Mouse (Mus musculus): ENCODE results near the gene Tm2d3. TPM values are rescaled to one million over a fixed set of nuclear protein-coding genes. Genes with fewer than 3 reads are reported as not detected.
A peak's percentile ranks its signal among the peaks of the same experiment; 100 is the strongest.

The Tm2d3 gene
- polyA plus RNA-seq, 1 experiment from 2014 or later, result 65.9 TPM

GRCm38 (mm10) chr7:65691929-65692605 is 1.1 kb downstream of the Tm2d3 start:
- Histone ChIP-seq H3K4me1 (replicated peaks; ENCODE audit: control insufficient read depth, insufficient read depth, low read length) (peaks cover 6% of the 10 kb centered on the region; the same call in 1 of the 2 replicates), H3K9me3 (ENCODE audit: control insufficient read depth, low read length) (no peaks in the 10 kb centered on the region), H3K27me3 (ENCODE audit: control insufficient read depth, insufficient read depth, low read length) (no peaks in the 10 kb centered on the region), H3K36me3 (ENCODE audit: control insufficient read depth, insufficient read depth, low read length) (no peaks in the 10 kb centered on the region), H3K27ac (ENCODE audit: low read depth, low read length) (no peak overlapping the region), H3K4me2 (ENCODE audit: low read depth, low read length, severe bottlenecking) (no peak overlapping the region), H3K9ac (ENCODE audit: low read length) (no peak overlapping the region), H3K4me3 (ENCODE audit: low read depth, low read length) (no peak overlapping the region)
- WGBS, result 90% methylated on average over 8 of the region's 8 CpGs
- ATAC-seq (replicated peaks; ENCODE audit: low FRiP score) (no peak), DNase-seq (ENCODE audit: low spot score) (no peak)

- peak; percentile 67; the same call in 1 of the 2 replicates for ATAC-seq (replicated peaks; ENCODE audit: low FRiP score)
- H3K27me3 ChIP-seq (ENCODE audit: control insufficient read depth, insufficient read depth, low read length), result no peaks in the 10 kb centered on the region
- no peak for DNase-seq (ENCODE audit: low spot score)
Observed at GRCm38 (mm10) chr7:65692883-65693282, 1.9 kb downstream of the Tm2d3 start.

GRCm38 (mm10) chr7:65693301-65693821 is 2.4 kb downstream of the Tm2d3 start:
- H3K9ac ChIP-seq (ENCODE audit: low read length), result peak overlapping the region; percentile 89
- no peaks in the 10 kb centered on the region for H3K9me3 ChIP-seq (ENCODE audit: control insufficient read depth, low read length)
- H3K4me3 ChIP-seq (ENCODE audit: low read depth, low read length), result peak overlapping the region; percentile 83
- peak overlapping the region; percentile 12; the same call in 1 of the 2 replicates for H3K27ac ChIP-seq (ENCODE audit: low read depth, low read length)
- ATAC-seq (replicated peaks; ENCODE audit: low FRiP score) (peak; percentile 95), DNase-seq (ENCODE audit: low spot score) (peak; percentile 92)
- peak overlapping the region; percentile 73 for H3K4me2 ChIP-seq (ENCODE audit: low read depth, low read length, severe bottlenecking)
- H3K27me3 ChIP-seq (ENCODE audit: control insufficient read depth, insufficient read depth, low read length), result no peaks in the 10 kb centered on the region
- peaks cover 2% of the 10 kb centered on the region; the same call in 1 of the 2 replicates for H3K36me3 ChIP-seq (ENCODE audit: control insufficient read depth, insufficient read depth, low read length)
- WGBS, result under 1% methylated on average over 52 of the region's 52 CpGs
- peaks cover 6% of the 10 kb centered on the region; the same call in 1 of the 2 replicates for H3K4me1 ChIP-seq (replicated peaks; ENCODE audit: control insufficient read depth, insufficient read depth, low read length)

More at GRCm38 (mm10) chr7:65692883-65693282, 1.9 kb downstream of the Tm2d3 start:
- under 1% methylated on average over 10 of the region's 10 CpGs for WGBS
- H3K36me3 ChIP-seq (ENCODE audit: control insufficient read depth, insufficient read depth, low read length), result peaks cover 2% of the 10 kb centered on the region; the same call in 1 of the 2 replicates
- peak overlapping the region; percentile 89 for H3K9ac ChIP-seq (ENCODE audit: low read length)
- peaks cover 6% of the 10 kb centered on the region; the same call in 1 of the 2 replicates for H3K4me1 ChIP-seq (replicated peaks; ENCODE audit: control insufficient read depth, insufficient read depth, low read length)
- peak overlapping the region; percentile 73 for H3K4me2 ChIP-seq (ENCODE audit: low read depth, low read length, severe bottlenecking)
- H3K9me3 ChIP-seq (ENCODE audit: control insufficient read depth, low read length), result no peaks in the 10 kb centered on the region
- peak overlapping the region; percentile 12; the same call in 1 of the 2 replicates for H3K27ac ChIP-seq (ENCODE audit: low read depth, low read length)
- H3K4me3 ChIP-seq (ENCODE audit: low read depth, low read length), result peak overlapping the region; percentile 83

GRCm38 (mm10) chr7:65696450-65696849 is 5.5 kb downstream of the Tm2d3 start:
- DNase-seq (ENCODE audit: low spot score), result no peak
- WGBS, result 60% methylated on average over 2 of the region's 2 CpGs
- no peak overlapping the region for H3K27ac ChIP-seq (ENCODE audit: low read depth, low read length)
- no peak for ATAC-seq (replicated peaks; ENCODE audit: low FRiP score)
- H3K36me3 ChIP-seq (ENCODE audit: control insufficient read depth, insufficient read depth, low read length), result peaks cover 2% of the 10 kb centered on the region; the same call in 1 of the 2 replicates
- H3K9me3 ChIP-seq (ENCODE audit: control insufficient read depth, low read length), result no peaks in the 10 kb centered on the region
- H3K27me3 ChIP-seq (ENCODE audit: control insufficient read depth, insufficient read depth, low read length), result no peaks in the 10 kb centered on the region
- no peak overlapping the region for H3K4me2 ChIP-seq (ENCODE audit: low read depth, low read length, severe bottlenecking)
- no peak overlapping the region for H3K4me3 ChIP-seq (ENCODE audit: low read depth, low read length)
- peaks cover 6% of the 10 kb centered on the region; the same call in 1 of the 2 replicates for H3K4me1 ChIP-seq (replicated peaks; ENCODE audit: control insufficient read depth, insufficient read depth, low read length)
- H3K9ac ChIP-seq (ENCODE audit: low read length), result no peak overlapping the region

- no peak overlapping the region for H3K27ac ChIP-seq (ENCODE audit: low read depth, low read length)
- H3K27me3 ChIP-seq (ENCODE audit: control insufficient read depth, insufficient read depth, low read length), result no peaks in the 10 kb centered on the region
- H3K4me2 ChIP-seq (ENCODE audit: low read depth, low read length, severe bottlenecking), result no peak overlapping the region
- no peak overlapping the region for H3K4me3 ChIP-seq (ENCODE audit: low read depth, low read length)
- no peaks in the 10 kb centered on the region for H3K9me3 ChIP-seq (ENCODE audit: control insufficient read depth, low read length)
- 94% methylated on average over 7 of the region's 7 CpGs for WGBS
- no peaks in the 10 kb centered on the region for H3K4me1 ChIP-seq (replicated peaks; ENCODE audit: control insufficient read depth, insufficient read depth, low read length)
- H3K9ac ChIP-seq (ENCODE audit: low read length), result no peak overlapping the region
- DNase-seq (ENCODE audit: low spot score), result no peak
- H3K36me3 ChIP-seq (ENCODE audit: control insufficient read depth, insufficient read depth, low read length), result peaks cover 2% of the 10 kb centered on the region; the same call in 1 of the 2 replicates
- ATAC-seq (replicated peaks; ENCODE audit: low FRiP score), result no peak
Observed at GRCm38 (mm10) chr7:65702076-65702475, 11.1 kb downstream of the Tm2d3 start.

GRCm38 (mm10) chr7:65704818-65705242 is 13.9 kb downstream of the Tm2d3 start:
- Histone ChIP-seq H3K9me3 (ENCODE audit: control insufficient read depth, low read length) (no peaks in the 10 kb centered on the region), H3K4me2 (ENCODE audit: low read depth, low read length, severe bottlenecking) (peak overlapping the region; percentile 36; the same call in 1 of the 2 replicates), H3K9ac (ENCODE audit: low read length) (peak overlapping the region; percentile 24; the same call in 1 of the 2 replicates), H3K4me3 (ENCODE audit: low read depth, low read length) (no peak overlapping the region), H3K36me3 (ENCODE audit: control insufficient read depth, insufficient read depth, low read length) (no peaks in the 10 kb centered on the region), H3K27ac (ENCODE audit: low read depth, low read length) (no peak overlapping the region), H3K27me3 (ENCODE audit: control insufficient read depth, insufficient read depth, low read length) (no peaks in the 10 kb centered on the region), H3K4me1 (replicated peaks; ENCODE audit: control insufficient read depth, insufficient read depth, low read length) (no peaks in the 10 kb centered on the region)
- ATAC-seq (replicated peaks; ENCODE audit: low FRiP score) (no peak), DNase-seq (ENCODE audit: low spot score) (peak; percentile 90)
- 13% methylated on average over 10 of the region's 10 CpGs for WGBS

GRCm38 (mm10) chr7:65708506-65708905 is 17.5 kb downstream of the Tm2d3 start:
- DNase-seq (ENCODE audit: low spot score), result no peak
- Histone ChIP-seq H3K36me3 (ENCODE audit: control insufficient read depth, insufficient read depth, low read length) (no peaks in the 10 kb centered on the region), H3K27me3 (ENCODE audit: control insufficient read depth, insufficient read depth, low read length) (no peaks in the 10 kb centered on the region), H3K27ac (ENCODE audit: low read depth, low read length) (no peak overlapping the region), H3K9ac (ENCODE audit: low read length) (no peak overlapping the region), H3K4me1 (replicated peaks; ENCODE audit: control insufficient read depth, insufficient read depth, low read length) (no peaks in the 10 kb centered on the region), H3K9me3 (ENCODE audit: control insufficient read depth, low read length) (no peaks in the 10 kb centered on the region), H3K4me2 (ENCODE audit: low read depth, low read length, severe bottlenecking) (no peak overlapping the region), H3K4me3 (ENCODE audit: low read depth, low read length) (no peak overlapping the region)
- no peak for ATAC-seq (replicated peaks; ENCODE audit: low FRiP score)
- 75% methylated on average over 1 of the region's 1 CpGs for WGBS

- H3K36me3 ChIP-seq (ENCODE audit: control insufficient read depth, insufficient read depth, low read length), result no peaks in the 10 kb centered on the region
- ATAC-seq (replicated peaks; ENCODE audit: low FRiP score) (no peak), DNase-seq (ENCODE audit: low spot score) (no peak)
- no peaks in the 10 kb centered on the region for H3K4me1 ChIP-seq (replicated peaks; ENCODE audit: control insufficient read depth, insufficient read depth, low read length)
- no peak overlapping the region for H3K4me2 ChIP-seq (ENCODE audit: low read depth, low read length, severe bottlenecking)
- no peak overlapping the region for H3K4me3 ChIP-seq (ENCODE audit: low read depth, low read length)
- no peak overlapping the region for H3K9ac ChIP-seq (ENCODE audit: low read length)
- H3K27ac ChIP-seq (ENCODE audit: low read depth, low read length), result no peak overlapping the region
- 80% methylated on average over 3 of the region's 3 CpGs for WGBS
- H3K9me3 ChIP-seq (ENCODE audit: control insufficient read depth, low read length), result no peaks in the 10 kb centered on the region
- H3K27me3 ChIP-seq (ENCODE audit: control insufficient read depth, insufficient read depth, low read length), result no peaks in the 10 kb centered on the region
Observed at GRCm38 (mm10) chr7:65710301-65710700, 19.3 kb downstream of the Tm2d3 start.

Data from forebrain, embryonic 11.5 days (tissue).